Mouse (Mus musculus) liver, embryonic 16.5 days (tissue): ENCODE measurements around the gene Reep3. TPM values are rescaled to one million over a fixed set of nuclear protein-coding genes. Genes with fewer than 3 reads are reported as not detected.

ENCODE experiments used
- ATAC-seq: fragments of 200-750 bp; cut with Nextera tagmentation; 2 replicates; pipeline ENCODE4 v1.8.0; 2017; ENCODE audit warnings: low read depth, mild to moderate bottlenecking, moderate number of reproducible peaks, moderate library complexity
- H3K27ac ChIP-seq: fragments of 300-500 bp; sonication (generic); 2 replicates; pipeline ENCODE4 v1.5.1; 2014; ENCODE audit warnings: mild to moderate bottlenecking, low read length
- H3K27me3 ChIP-seq: fragments of 300-500 bp; sonication (generic); 2 replicates; pipeline ENCODE4 v1.6.1; 2014; ENCODE audit warnings: low read depth, low read length, mixed read lengths; ENCODE audit not compliant: control insufficient read depth, insufficient read depth
- H3K36me3 ChIP-seq: fragments of 300-500 bp; sonication (generic); 2 replicates; pipeline ENCODE4 v1.6.1; 2014; ENCODE audit warnings: mild to moderate bottlenecking; ENCODE audit not compliant: control insufficient read depth, insufficient read depth
- H3K4me1 ChIP-seq: fragments of 300-500 bp; sonication (generic); 2 replicates; pipeline ENCODE4 v1.6.1; 2014; ENCODE audit warnings: low read depth, low read length, mixed read lengths; ENCODE audit not compliant: control insufficient read depth
- H3K4me2 ChIP-seq: fragments of 300-500 bp; sonication (generic); 2 replicates; pipeline ENCODE4 v1.6.1; 2014; ENCODE audit warnings: low read depth, low read length, mixed read lengths
- H3K4me3 ChIP-seq: fragments of 300-500 bp; sonication (generic); 2 replicates; pipeline ENCODE4 v1.5.1; 2014; ENCODE audit warnings: low read depth, mild to moderate bottlenecking, low read length
- H3K9ac ChIP-seq: fragments of 300-500 bp; sonication (generic); 2 replicates; pipeline ENCODE4 v1.6.1; 2014; ENCODE audit warnings: low read depth, low read length
- H3K9me3 ChIP-seq: fragments of 300-500 bp; sonication (generic); replicated peaks from 2 replicates; pipeline ENCODE4 v1.6.1; 2016; ENCODE audit warnings: low read length; ENCODE audit not compliant: control insufficient read depth
- WGBS: fragments of 180-500 bp; shearing (Covaris S2); extraction: QIAGEN DNeasy Blood & Tissue Kit; methylation state at CpG from one replicate; pipeline ENCODE4 v1.1.7; 2014; ENCODE audit not compliant: insufficient replicate concordance; 5-methylcytosine and 5-hydroxymethylcytosine counted together
- polyA plus RNA-seq: library from polyadenylated mRNA; unstranded; fragments of >200 nt; fragmentation: Nextera tagmentation; extraction: Ambion mirVana; gene quantifications from 2 replicates; pipeline ENCODE4 v1.2.1, GENCODE M21; 2015

The Reep3 gene
- polyA plus RNA-seq, 1 experiment from 2014 or later: 10.0 TPM

DNA sequence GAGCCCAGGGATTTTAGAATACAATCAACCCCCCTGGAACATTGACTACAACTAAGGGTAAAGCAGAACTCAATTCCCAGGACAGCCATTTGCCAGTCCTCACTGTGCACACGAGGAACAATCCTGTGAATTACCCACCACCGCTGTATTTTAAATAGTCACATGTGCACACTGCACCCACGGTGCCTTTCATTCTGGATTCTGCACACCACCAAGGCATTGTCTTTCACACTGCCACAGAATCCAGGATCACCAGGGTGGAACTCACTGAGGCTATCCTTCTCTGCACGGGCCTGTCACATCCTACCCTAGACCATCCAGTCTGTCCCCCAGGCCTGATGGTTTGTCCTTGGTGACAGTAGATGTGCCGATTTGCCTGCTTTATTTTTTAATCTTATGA is 30.8 kb downstream of the Reep3 start:
- H3K4me2 ChIP-seq: no peak overlapping the region
- peaks cover 5% of the 10 kb centered on the region for H3K4me1 ChIP-seq
- WGBS: 54% methylated on average over 5 of the region's 5 CpGs
- H3K9me3 ChIP-seq: no peaks in the 10 kb centered on the region
- no peak overlapping the region for H3K27ac ChIP-seq
- H3K9ac ChIP-seq: no peak overlapping the region
- H3K36me3 ChIP-seq: no peaks in the 10 kb centered on the region
- no peak overlapping the region for H3K4me3 ChIP-seq
- H3K27me3 ChIP-seq: no peaks in the 10 kb centered on the region
- ATAC-seq: no peak

GRCm38 (mm10) chr10:67065277-67065887 is 31.4 kb downstream of the Reep3 start:
- 68% methylated on average over 7 of the region's 7 CpGs for WGBS
- Histone ChIP-seq H3K27ac (no peak overlapping the region), H3K9me3 (no peaks in the 10 kb centered on the region), H3K4me2 (no peak overlapping the region), H3K4me3 (no peak overlapping the region), H3K4me1 (peaks cover 5% of the 10 kb centered on the region), H3K9ac (no peak overlapping the region), H3K27me3 (no peaks in the 10 kb centered on the region), H3K36me3 (no peaks in the 10 kb centered on the region)
- ATAC-seq: no peak

- no peak overlapping the region for H3K27ac ChIP-seq
- WGBS: 62% methylated on average over 4 of the region's 4 CpGs
- no peaks in the 10 kb centered on the region for H3K27me3 ChIP-seq
- H3K4me1 ChIP-seq: peaks cover 6% of the 10 kb centered on the region
- no peak overlapping the region for H3K9ac ChIP-seq
- no peak for ATAC-seq
- H3K36me3 ChIP-seq: no peaks in the 10 kb centered on the region
- no peak overlapping the region for H3K4me3 ChIP-seq
- no peaks in the 10 kb centered on the region for H3K9me3 ChIP-seq
- H3K4me2 ChIP-seq: no peak overlapping the region
Observed at GRCm38 (mm10) chr10:67061823-67062222, 34.9 kb downstream of the Reep3 start.

DNA sequence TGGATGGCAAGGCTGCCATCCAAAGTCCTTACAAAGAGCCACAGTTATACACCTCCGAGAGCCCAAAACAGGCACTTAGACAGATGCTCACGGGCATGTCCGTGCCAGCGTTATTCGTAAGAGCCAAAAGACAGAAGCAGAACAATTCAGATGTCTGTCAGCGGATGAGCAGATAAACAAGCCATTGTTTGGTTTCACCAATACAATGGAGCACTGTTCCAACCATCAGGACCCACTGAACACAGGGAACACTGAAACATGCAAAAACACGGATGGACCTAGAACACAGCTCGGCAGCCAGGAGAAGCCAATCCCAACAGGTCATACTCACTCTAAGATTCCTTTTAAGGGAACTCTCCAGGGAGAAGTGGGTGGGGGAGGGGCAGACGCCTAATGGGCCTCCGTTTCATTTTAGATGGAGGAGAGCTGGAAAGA is 35.4 kb downstream of the Reep3 start:
- Histone ChIP-seq H3K4me3 (no peak overlapping the region), H3K36me3 (no peaks in the 10 kb centered on the region), H3K9ac (no peak overlapping the region), H3K27ac (no peak overlapping the region), H3K4me2 (no peak overlapping the region), H3K4me1 (peaks cover 9% of the 10 kb centered on the region), H3K27me3 (no peaks in the 10 kb centered on the region), H3K9me3 (no peaks in the 10 kb centered on the region)
- WGBS: 61% methylated on average over 10 of the region's 10 CpGs
- ATAC-seq: no peak

DNA sequence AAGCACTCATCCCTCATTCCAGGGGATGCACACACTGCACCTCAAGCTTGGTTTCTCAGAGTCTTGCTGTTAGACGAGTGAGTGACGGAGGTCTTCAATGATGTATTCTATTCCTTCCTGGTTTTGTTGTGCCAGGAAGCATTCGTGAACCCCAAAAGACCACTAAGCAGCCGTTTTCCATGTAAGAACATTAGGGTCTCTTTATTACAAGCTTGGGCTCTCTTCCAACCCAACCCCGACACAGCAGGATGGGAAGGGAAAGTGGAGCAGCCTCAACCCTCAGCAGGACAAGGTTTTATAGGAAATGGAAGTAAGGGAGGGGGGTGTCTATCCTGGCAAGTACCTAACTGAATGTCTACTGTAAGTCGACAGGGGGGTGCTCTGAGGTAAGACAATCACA is 38.0 kb downstream of the Reep3 start:
- no peaks in the 10 kb centered on the region for H3K9me3 ChIP-seq
- H3K4me2 ChIP-seq: no peak overlapping the region
- H3K9ac ChIP-seq: no peak overlapping the region
- H3K27me3 ChIP-seq: no peaks in the 10 kb centered on the region
- H3K36me3 ChIP-seq: no peaks in the 10 kb centered on the region
- WGBS: 65% methylated on average over 6 of the region's 6 CpGs
- H3K27ac ChIP-seq: no peak overlapping the region
- no peak overlapping the region for H3K4me3 ChIP-seq
- no peak for ATAC-seq
- peaks cover 11% of the 10 kb centered on the region for H3K4me1 ChIP-seq

DNA sequence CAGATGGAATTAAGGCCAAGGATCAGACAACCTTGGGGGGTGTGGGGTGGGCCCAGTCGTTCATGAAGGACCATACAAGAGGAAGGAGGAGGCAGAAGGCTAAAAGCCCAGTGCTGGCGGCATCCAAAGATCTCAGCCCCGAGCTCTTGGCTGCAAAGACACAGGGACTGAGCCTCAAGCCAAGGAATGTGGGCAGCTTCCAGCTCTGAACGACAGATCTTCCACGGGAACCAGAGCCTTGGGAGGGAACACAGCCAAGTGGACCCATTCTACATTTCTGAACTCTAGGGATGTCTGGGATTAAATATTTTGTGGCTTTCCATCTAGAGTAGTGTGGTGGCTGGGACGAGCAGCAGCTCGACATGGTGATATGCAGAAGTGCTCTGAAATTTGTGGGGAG is 38.4 kb downstream of the Reep3 start:
- Histone ChIP-seq H3K27me3 (no peaks in the 10 kb centered on the region), H3K4me1 (peaks cover 11% of the 10 kb centered on the region), H3K4me3 (no peak overlapping the region), H3K27ac (no peak overlapping the region), H3K9me3 (no peaks in the 10 kb centered on the region), H3K4me2 (no peak overlapping the region), H3K9ac (no peak overlapping the region), H3K36me3 (no peaks in the 10 kb centered on the region)
- 69% methylated on average over 7 of the region's 7 CpGs for WGBS
- no peak for ATAC-seq

GRCm38 (mm10) chr10:67057696-67058095 is 39.0 kb downstream of the Reep3 start:
- H3K36me3 ChIP-seq: no peaks in the 10 kb centered on the region
- H3K27me3 ChIP-seq: no peaks in the 10 kb centered on the region
- H3K9me3 ChIP-seq: no peaks in the 10 kb centered on the region
- H3K4me2 ChIP-seq: no peak overlapping the region
- WGBS: 82% methylated on average over 6 of the region's 6 CpGs
- H3K27ac ChIP-seq: no peak overlapping the region
- peaks cover 11% of the 10 kb centered on the region for H3K4me1 ChIP-seq
- H3K4me3 ChIP-seq: no peak overlapping the region
- ATAC-seq: no peak
- H3K9ac ChIP-seq: no peak overlapping the region

DNA sequence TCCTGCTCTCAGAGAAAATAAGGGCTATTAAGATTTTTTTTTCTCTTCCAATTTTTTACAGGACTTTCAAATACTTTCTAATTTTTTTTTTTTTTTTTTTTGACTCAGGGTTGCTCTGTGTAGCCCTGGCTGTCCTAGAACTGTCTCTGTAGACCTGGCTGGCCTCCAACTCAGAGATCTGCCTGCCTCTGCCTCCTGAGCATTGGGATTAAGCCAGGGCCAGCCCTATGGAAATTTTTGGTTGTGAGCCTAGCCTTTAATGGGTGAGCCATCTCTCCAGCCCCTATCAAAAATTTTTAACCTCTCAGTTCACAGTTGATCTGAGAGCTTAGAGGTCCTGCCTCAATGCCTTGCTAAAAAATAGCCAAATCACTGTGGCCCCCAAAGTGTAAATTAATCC is 39.5 kb downstream of the Reep3 start:
- peaks cover 11% of the 10 kb centered on the region for H3K4me1 ChIP-seq
- no peak overlapping the region for H3K27ac ChIP-seq

GRCm38 (mm10) chr10:67055867-67056856 is 40.6 kb downstream of the Reep3 start:
- Histone ChIP-seq H3K9ac (no peak overlapping the region), H3K27ac (peak overlapping the region; percentile 29), H3K4me1 (peaks cover 14% of the 10 kb centered on the region), H3K36me3 (no peaks in the 10 kb centered on the region), H3K9me3 (no peaks in the 10 kb centered on the region), H3K27me3 (no peaks in the 10 kb centered on the region), H3K4me3 (peak overlapping the region; percentile 18; the same call in 1 of the 2 replicates), H3K4me2 (peak overlapping the region; percentile 36)
- 35% methylated on average over 17 of the region's 17 CpGs for WGBS
- peak; percentile 54 for ATAC-seq

More for the DNA sequence above, 39.5 kb downstream of the Reep3 start:
- no peaks in the 10 kb centered on the region for H3K36me3 ChIP-seq
- no peaks in the 10 kb centered on the region for H3K9me3 ChIP-seq
- H3K9ac ChIP-seq: no peak overlapping the region
- H3K27me3 ChIP-seq: no peaks in the 10 kb centered on the region
- H3K4me3 ChIP-seq: no peak overlapping the region
- no peak for ATAC-seq
- no peak overlapping the region for H3K4me2 ChIP-seq
